Mouse (Mus musculus): ENCODE results near the gene Meis2. TPM values are rescaled to one million over a fixed set of nuclear protein-coding genes. Genes with fewer than 3 reads are reported as not detected.

Gene Meis2
- polyA plus RNA-seq, 1 experiment: not detected

DNA sequence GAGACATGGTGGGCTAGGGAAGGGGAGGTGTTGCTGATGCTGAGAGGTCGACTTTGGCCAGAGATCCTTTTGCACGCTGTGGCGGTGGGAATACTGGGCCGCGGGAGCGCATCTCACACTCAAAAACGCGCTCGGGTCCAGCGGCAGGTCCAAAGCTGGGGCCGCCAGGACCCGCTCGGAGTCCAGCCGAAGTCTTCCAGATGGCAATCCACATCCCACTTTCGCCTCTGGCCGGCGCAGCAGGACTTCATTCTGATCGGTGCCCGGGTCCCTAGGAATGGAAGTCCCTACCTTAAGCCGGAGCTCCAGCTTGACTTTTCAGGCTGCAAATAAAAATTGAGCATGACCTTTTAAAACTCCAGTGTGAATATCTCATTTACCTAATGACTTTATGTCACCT lies 9.8 kb upstream of the Meis2 start:
- peak overlapping the region; percentile 45 for H3K4me3 ChIP-seq (ENCODE audit: insufficient read depth, low read length)
- TF ChIP-seq POLR2A (IDR thresholded peaks at IDR 0.05; ENCODE audit: borderline replicate concordance, low read depth, low read length): no peak
- no peak for TF ChIP-seq CTCF (IDR thresholded peaks at IDR 0.05; ENCODE audit: low read depth, low read length)

DNA sequence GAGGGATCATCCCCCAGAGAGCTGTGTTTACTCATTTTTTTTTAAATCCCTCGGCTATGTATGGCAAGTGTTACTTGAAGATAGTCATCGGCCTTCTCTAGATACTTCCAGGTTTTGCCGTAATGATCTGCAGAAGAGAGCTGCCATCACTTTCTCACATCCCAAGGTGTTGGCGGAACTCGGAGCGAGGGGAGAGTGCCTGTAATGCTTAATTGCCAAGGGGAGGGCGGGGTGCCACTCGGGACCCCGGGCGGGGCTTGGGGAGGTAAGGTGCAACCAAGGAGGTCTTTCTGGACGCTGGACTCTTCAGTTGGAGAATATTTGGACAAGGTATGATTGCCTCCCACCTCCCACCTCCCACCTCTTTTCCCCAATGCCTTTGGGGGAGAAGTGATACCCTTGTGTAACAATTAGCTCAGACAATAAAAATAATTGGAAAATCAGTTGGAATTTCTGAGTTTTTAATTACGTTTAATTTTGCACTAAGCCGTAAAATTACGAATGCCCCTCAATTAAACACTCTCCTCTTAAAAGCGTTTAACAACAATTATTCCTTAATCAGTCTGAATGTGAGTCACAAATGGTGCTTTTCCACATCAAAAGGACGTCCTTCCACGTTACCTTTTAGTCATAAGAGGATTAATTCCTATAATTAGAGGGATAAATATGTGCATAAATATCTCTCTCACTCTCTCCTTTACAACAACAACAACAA lies 9.2 kb upstream of the Meis2 start:
- H3K4me3 ChIP-seq (ENCODE audit: insufficient read depth, low read length): no peak overlapping the region
- H3K4me1 ChIP-seq (ENCODE audit: control insufficient read depth, insufficient read depth, low read length): no peaks in the 10 kb centered on the region
- H3K27ac ChIP-seq (ENCODE audit: insufficient read depth, low read depth, low read length): no peak overlapping the region
- TF ChIP-seq CTCF (IDR thresholded peaks at IDR 0.05; ENCODE audit: low read depth, low read length) (no peak), POLR2A (IDR thresholded peaks at IDR 0.05; ENCODE audit: borderline replicate concordance, low read depth, low read length) (no peak)

More for the DNA sequence above, 9.8 kb upstream of the Meis2 start:
- H3K27ac ChIP-seq (ENCODE audit: insufficient read depth, low read depth, low read length): no peak overlapping the region
- H3K4me1 ChIP-seq (ENCODE audit: control insufficient read depth, insufficient read depth, low read length): no peaks in the 10 kb centered on the region

DNA sequence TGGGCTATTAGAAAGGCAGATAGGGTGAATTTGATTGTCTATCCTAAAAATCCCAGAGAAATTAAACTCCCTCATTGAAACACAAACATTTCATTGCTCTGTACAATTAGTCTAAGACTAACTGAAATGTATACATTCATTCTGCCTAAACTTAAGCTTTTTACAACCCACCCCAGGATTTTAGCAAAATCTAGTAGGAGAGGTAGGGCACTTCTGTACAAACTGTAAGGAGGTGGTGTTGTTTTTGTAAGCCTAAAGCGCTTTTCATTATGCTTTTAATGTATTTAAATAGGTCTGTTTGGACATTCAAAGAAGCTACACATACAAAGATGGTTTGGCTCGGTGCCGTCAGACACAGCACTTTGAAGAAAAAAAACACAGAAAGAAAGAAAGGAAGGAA lies 8.4 kb upstream of the Meis2 start:
- no peak overlapping the region for H3K4me3 ChIP-seq (ENCODE audit: insufficient read depth, low read length)
- no peaks in the 10 kb centered on the region for H3K4me1 ChIP-seq (ENCODE audit: control insufficient read depth, insufficient read depth, low read length)
- no peak for TF ChIP-seq POLR2A (IDR thresholded peaks at IDR 0.05; ENCODE audit: borderline replicate concordance, low read depth, low read length)
- H3K27ac ChIP-seq (ENCODE audit: insufficient read depth, low read depth, low read length): no peak overlapping the region

DNA sequence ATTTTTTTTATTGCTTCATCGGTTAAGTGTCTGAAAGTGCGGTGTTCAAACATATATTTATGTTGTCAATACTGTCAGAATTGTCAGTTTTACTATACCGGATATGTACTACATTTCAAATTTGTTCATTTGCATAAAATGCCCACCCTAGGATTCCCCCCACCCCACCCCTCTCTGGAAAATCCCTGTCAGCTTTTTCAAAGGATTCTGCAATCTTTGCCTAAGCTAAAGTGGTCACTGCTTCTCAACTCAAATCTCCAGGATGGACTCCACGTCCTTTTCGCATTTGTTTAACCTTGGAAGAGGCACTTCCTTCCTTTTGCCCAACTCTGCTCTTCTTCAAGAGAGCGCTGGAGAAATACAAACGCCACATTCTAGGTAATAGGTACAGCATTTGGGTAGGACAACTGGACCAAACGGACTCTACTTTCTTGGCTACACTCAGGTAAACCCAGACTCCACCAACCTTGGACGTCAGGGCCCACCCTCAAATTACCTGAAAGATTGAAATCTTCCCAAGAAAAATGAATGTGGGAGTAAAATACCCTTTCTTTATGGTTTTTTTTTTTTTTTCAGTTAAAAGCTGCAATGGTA lies 7.8 kb upstream of the Meis2 start:
- Histone ChIP-seq H3K4me3 (ENCODE audit: insufficient read depth, low read length) (no peak overlapping the region), H3K27ac (ENCODE audit: insufficient read depth, low read depth, low read length) (no peak overlapping the region), H3K4me1 (ENCODE audit: control insufficient read depth, insufficient read depth, low read length) (no peaks in the 10 kb centered on the region)
- TF ChIP-seq POLR2A (IDR thresholded peaks at IDR 0.05; ENCODE audit: borderline replicate concordance, low read depth, low read length) (no peak), CTCF (IDR thresholded peaks at IDR 0.05; ENCODE audit: low read depth, low read length) (no peak)

DNA sequence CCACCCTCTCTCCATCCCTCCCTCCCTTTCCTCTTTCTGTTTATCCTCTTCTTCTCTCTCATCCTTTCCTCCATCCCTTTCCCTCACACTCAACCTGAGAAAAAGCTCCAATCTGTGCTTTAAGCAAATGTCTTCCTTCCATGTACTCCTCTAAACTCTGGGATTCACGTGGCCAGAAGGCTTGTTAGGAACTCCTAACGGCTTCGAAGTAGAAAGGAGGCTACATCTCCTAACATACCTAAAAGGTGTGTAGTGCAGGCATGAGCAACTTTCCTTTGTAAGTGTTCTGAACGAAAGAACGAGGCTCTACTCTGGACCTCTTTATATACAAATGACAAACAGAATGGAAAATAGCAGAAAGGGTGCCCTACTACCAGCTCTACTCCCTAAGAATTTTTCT lies 7.1 kb upstream of the Meis2 start:
- Histone ChIP-seq H3K27ac (ENCODE audit: insufficient read depth, low read depth, low read length) (no peak overlapping the region), H3K4me1 (ENCODE audit: control insufficient read depth, insufficient read depth, low read length) (no peaks in the 10 kb centered on the region), H3K4me3 (ENCODE audit: insufficient read depth, low read length) (no peak overlapping the region)
- TF ChIP-seq POLR2A (IDR thresholded peaks at IDR 0.05; ENCODE audit: borderline replicate concordance, low read depth, low read length) (no peak), CTCF (IDR thresholded peaks at IDR 0.05; ENCODE audit: low read depth, low read length) (no peak)

DNA sequence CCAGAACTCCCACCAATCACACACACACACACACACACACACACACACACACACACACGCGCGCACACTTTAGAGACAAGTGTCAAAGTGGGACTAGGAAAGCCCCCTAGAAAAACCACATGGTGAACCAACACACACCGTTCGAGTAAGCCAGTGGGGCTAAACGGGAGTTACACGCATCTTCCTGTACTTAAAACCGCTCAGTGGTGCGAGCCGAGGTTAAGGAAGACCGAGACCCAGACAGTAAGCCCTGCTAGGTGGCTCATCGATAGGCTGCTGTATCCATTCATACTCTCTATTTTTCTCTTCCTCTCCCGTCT lies 6.6 kb upstream of the Meis2 start:
- Histone ChIP-seq H3K4me3 (ENCODE audit: insufficient read depth, low read length) (no peak overlapping the region), H3K4me1 (ENCODE audit: control insufficient read depth, insufficient read depth, low read length) (no peaks in the 10 kb centered on the region), H3K27ac (ENCODE audit: insufficient read depth, low read depth, low read length) (no peak overlapping the region)
- TF ChIP-seq POLR2A (IDR thresholded peaks at IDR 0.05; ENCODE audit: borderline replicate concordance, low read depth, low read length): no peak
- no peak for TF ChIP-seq CTCF (IDR thresholded peaks at IDR 0.05; ENCODE audit: low read depth, low read length)

DNA sequence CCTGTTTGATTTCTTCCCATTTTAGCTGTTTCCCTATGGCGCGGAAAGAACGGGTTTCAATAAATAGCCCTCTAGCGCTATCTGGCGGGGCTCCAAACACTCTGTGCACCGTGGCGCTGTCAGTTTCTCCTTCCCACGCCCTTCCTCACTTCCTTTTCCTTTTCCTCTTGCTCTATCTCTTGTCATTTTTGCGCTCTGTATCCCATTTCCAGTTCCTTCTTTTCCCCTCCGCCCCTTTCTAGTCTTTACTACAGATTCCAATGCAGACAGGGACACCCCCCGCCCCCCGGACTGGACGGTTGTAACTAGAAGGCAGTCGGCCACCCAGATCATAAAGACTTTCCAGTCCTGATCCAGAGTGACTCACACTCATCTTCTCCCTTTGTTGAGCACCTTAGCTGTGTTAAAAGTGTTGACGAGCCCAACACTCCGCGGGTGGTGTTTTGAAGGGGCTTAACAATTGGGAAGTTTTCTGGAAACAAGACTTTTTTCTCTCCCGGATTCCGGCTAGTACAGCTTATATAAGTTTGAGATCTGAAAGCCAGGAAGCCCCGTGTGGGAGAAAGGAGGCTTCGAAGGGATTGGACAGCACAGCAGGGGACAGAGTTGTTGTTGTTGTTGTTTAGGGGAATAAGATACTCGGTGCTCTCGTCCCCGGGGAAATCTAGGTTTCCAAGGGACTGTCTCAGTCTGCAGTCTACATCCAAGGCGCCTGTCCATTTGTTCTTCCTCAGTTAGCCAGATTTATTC lies 6.1 kb upstream of the Meis2 start:
- Histone ChIP-seq H3K4me1 (ENCODE audit: control insufficient read depth, insufficient read depth, low read length) (no peaks in the 10 kb centered on the region), H3K27ac (ENCODE audit: insufficient read depth, low read depth, low read length) (no peak overlapping the region), H3K4me3 (ENCODE audit: insufficient read depth, low read length) (no peak overlapping the region)
- TF ChIP-seq CTCF (IDR thresholded peaks at IDR 0.05; ENCODE audit: low read depth, low read length) (peak; percentile 51; the same call in 1 of the 2 replicates), POLR2A (IDR thresholded peaks at IDR 0.05; ENCODE audit: borderline replicate concordance, low read depth, low read length) (no peak)

DNA sequence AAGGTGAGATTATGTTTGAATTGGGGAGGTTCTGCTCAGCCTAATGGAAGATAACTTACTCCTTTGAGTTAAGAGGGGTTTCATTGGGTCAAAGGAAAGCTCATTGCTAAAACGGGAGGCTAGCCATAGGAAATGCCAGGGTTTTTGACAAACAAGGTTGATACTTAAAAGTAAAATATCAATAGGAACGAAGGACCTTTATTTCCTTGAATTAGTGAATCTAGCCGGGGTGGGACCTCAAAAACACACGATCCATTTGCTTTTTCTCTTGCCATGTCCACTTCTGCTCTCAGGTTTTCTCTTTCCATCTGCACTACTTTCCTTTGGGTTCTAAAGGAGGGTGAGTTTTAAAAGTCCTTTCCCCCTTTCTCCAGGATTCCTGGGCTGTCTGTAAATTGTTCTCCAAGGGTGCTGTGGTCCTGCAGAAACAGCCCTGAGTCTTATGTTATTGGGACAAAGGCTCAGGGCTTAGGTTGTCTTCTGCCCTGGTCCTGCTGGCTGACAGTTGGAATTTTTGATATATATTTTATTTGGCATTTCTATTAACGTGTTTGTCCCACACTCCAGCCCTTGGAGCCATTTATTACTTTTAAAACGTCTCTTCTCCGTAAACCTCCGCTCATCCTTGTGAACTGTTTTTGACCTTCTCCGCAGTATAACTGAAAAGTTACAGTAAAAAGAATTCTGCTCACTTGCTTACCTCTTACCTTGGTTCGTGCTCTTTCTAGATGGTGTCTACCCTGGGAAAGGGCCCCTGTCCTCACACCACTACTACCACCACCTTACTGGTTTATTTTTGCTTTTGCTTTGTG lies 5.2 kb upstream of the Meis2 start:
- TF ChIP-seq POLR2A (IDR thresholded peaks at IDR 0.05; ENCODE audit: borderline replicate concordance, low read depth, low read length): no peak
- TF ChIP-seq CTCF (IDR thresholded peaks at IDR 0.05; ENCODE audit: low read depth, low read length): no peak
- Histone ChIP-seq H3K4me3 (ENCODE audit: insufficient read depth, low read length) (no peak overlapping the region), H3K27ac (ENCODE audit: insufficient read depth, low read depth, low read length) (no peak overlapping the region), H3K4me1 (ENCODE audit: control insufficient read depth, insufficient read depth, low read length) (no peaks in the 10 kb centered on the region; the same call in 1 of the 2 replicates)

DNA sequence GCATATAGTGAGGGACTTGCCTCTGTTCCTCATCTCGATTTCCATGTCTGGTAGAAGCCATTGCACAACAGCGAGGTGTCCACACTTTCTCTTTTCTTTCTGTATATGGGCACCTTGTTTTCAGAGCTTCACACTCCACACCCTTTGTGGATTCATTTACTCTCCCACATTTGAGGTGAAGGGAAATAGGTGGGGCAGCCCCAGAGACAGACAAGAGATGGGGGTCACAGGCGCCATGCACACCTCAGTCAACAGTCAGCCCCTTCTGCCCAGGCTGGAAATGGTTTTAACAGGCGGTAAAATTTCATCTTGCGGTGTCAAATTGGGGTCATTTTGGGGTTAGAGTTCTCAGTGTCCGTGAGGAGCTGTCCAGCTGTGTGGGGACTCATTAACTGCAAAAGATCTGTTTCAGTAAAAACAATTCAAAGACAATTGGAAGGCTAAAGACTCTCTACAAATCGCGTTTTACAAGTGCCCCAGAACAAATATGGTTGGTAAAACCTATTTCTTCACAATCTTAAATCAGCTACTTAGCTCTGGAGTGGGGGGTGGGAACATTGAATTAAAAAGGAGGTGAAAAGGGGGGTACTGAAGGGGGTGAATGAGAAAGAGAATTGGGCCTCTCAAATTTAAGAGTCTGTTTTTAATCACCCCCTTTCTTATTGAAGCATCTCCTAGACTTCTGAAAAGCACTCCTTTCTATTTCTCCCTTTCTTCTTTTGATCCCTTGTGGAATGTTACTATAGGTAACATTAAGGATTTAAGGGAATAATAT lies 4.0 kb upstream of the Meis2 start:
- Histone ChIP-seq H3K4me3 (ENCODE audit: insufficient read depth, low read length) (no peak overlapping the region), H3K4me1 (ENCODE audit: control insufficient read depth, insufficient read depth, low read length) (no peaks in the 10 kb centered on the region; the same call in 1 of the 2 replicates), H3K27ac (ENCODE audit: insufficient read depth, low read depth, low read length) (no peak overlapping the region)
- no peak for TF ChIP-seq POLR2A (IDR thresholded peaks at IDR 0.05; ENCODE audit: borderline replicate concordance, low read depth, low read length)
- TF ChIP-seq CTCF (IDR thresholded peaks at IDR 0.05; ENCODE audit: low read depth, low read length): no peak
